Mouse (Mus musculus): ENCODE results near the gene Il23a. TPM values are rescaled to one million over a fixed set of nuclear protein-coding genes. Genes with fewer than 3 reads are reported as not detected.
A peak's percentile ranks its signal among the peaks of the same experiment; 100 is the strongest.
"Not testable (repeated sequence)": the region's sequence is repeated elsewhere in the genome, so short reads cannot be mapped to it uniquely, and the experiment has no call there.

The Il23a gene
- polyA plus RNA-seq, 1 experiment from 2014 or later: not detected

- Histone ChIP-seq H3K36me3 (no peaks in the 10 kb centered on the region), H3K9me3 (no peaks in the 10 kb centered on the region), H3K27ac (replicated peaks) (peak overlapping the region; percentile 99), H3K4me2 (replicated peaks) (peak overlapping the region; percentile 67), H3K4me1 (peaks cover 18% of the 10 kb centered on the region), H3K4me3 (peak overlapping the region; percentile 70), H3K27me3 (no peaks in the 10 kb centered on the region), H3K9ac (replicated peaks) (peak overlapping the region; percentile 80)
- ATAC-seq (replicated peaks): peak; percentile 49
- WGBS: 0% methylated on average over 9 of the region's 9 CpGs
Measured at GRCm38 (mm10) chr10:128302785-128303125, 4.2 kb upstream of the Il23a start.

- no peaks in the 10 kb centered on the region for H3K9me3 ChIP-seq
- peak overlapping the region; percentile 99 for H3K27ac ChIP-seq (replicated peaks)
- 34% methylated on average over 3 of the region's 3 CpGs for WGBS
- H3K4me3 ChIP-seq: peak overlapping the region; percentile 70
- ATAC-seq (replicated peaks): no peak
- H3K27me3 ChIP-seq: no peaks in the 10 kb centered on the region
- H3K4me2 ChIP-seq (replicated peaks): peak overlapping the region; percentile 67
- peak overlapping the region; percentile 80 for H3K9ac ChIP-seq (replicated peaks)
- no peaks in the 10 kb centered on the region for H3K36me3 ChIP-seq
- H3K4me1 ChIP-seq: peaks cover 18% of the 10 kb centered on the region
Measured at GRCm38 (mm10) chr10:128302357-128302756, 3.8 kb upstream of the Il23a start.

GRCm38 (mm10) chr10:128298243-128298642, 309 bp downstream of the Il23a start:
- H3K4me3 ChIP-seq: no peak overlapping the region
- H3K9ac ChIP-seq (replicated peaks): no peak overlapping the region
- H3K9me3 ChIP-seq: no peaks in the 10 kb centered on the region
- H3K27me3 ChIP-seq: no peaks in the 10 kb centered on the region
- H3K36me3 ChIP-seq: no peaks in the 10 kb centered on the region
- no peak overlapping the region for H3K4me2 ChIP-seq (replicated peaks)
- no peak overlapping the region for H3K27ac ChIP-seq (replicated peaks)
- 79% methylated on average over 6 of the region's 6 CpGs for WGBS
- ATAC-seq (replicated peaks): no peak
- H3K4me1 ChIP-seq: peaks cover 7% of the 10 kb centered on the region

- Histone ChIP-seq H3K27ac (replicated peaks) (no peak overlapping the region), H3K4me2 (replicated peaks) (no peak overlapping the region), H3K36me3 (peaks cover 2% of the 10 kb centered on the region; the same call in 1 of the 2 replicates), H3K9me3 (no peaks in the 10 kb centered on the region), H3K4me3 (no peak overlapping the region), H3K4me1 (peaks cover 5% of the 10 kb centered on the region), H3K9ac (replicated peaks) (no peak overlapping the region), H3K27me3 (no peaks in the 10 kb centered on the region)
- ATAC-seq (replicated peaks): no peak
- WGBS: 68% methylated on average over 11 of the region's 11 CpGs
Measured at GRCm38 (mm10) chr10:128297622-128298021, 930 bp downstream of the Il23a start.

GRCm38 (mm10) chr10:128297221-128297620, 1.3 kb downstream of the Il23a start:
- peaks cover 6% of the 10 kb centered on the region; the same call in 1 of the 2 replicates for H3K36me3 ChIP-seq
- WGBS: 63% methylated on average over 4 of the region's 4 CpGs
- no peak overlapping the region for H3K4me3 ChIP-seq
- H3K9me3 ChIP-seq: no peaks in the 10 kb centered on the region
- no peak for ATAC-seq (replicated peaks)
- no peak overlapping the region for H3K9ac ChIP-seq (replicated peaks)
- no peak overlapping the region for H3K4me2 ChIP-seq (replicated peaks)
- no peaks in the 10 kb centered on the region for H3K27me3 ChIP-seq
- H3K27ac ChIP-seq (replicated peaks): no peak overlapping the region
- H3K4me1 ChIP-seq: peaks cover 1% of the 10 kb centered on the region

GRCm38 (mm10) chr10:128296370-128297090, 2.0 kb downstream of the Il23a start:
- Histone ChIP-seq H3K9me3 (no peaks in the 10 kb centered on the region), H3K27ac (replicated peaks) (no peak overlapping the region), H3K4me3 (no peak overlapping the region), H3K27me3 (no peaks in the 10 kb centered on the region), H3K9ac (replicated peaks) (no peak overlapping the region), H3K4me1 (no peaks in the 10 kb centered on the region), H3K36me3 (peaks cover 7% of the 10 kb centered on the region; the same call in 1 of the 2 replicates), H3K4me2 (replicated peaks) (no peak overlapping the region)
- WGBS: 52% methylated on average over 13 of the region's 13 CpGs
- ATAC-seq (replicated peaks): no peak

- not testable (repeated sequence) for H3K27ac ChIP-seq (replicated peaks); H3K4me3 ChIP-seq; H3K9me3 ChIP-seq; H3K4me1 ChIP-seq; ATAC-seq (replicated peaks); H3K9ac ChIP-seq (replicated peaks); H3K4me2 ChIP-seq (replicated peaks); H3K27me3 ChIP-seq
- peaks cover 16% of the 10 kb centered on the region for H3K36me3 ChIP-seq
- 67% methylated on average over 1 of the region's 1 CpGs for WGBS
Measured at GRCm38 (mm10) chr10:128290594-128290993, 8.0 kb downstream of the Il23a start.

GRCm38 (mm10) chr10:128283604-128284579, 14.7 kb downstream of the Il23a start:
- Histone ChIP-seq H3K4me1 (no peaks in the 10 kb centered on the region), H3K27ac (replicated peaks) (no peak overlapping the region), H3K4me2 (replicated peaks) (no peak overlapping the region), H3K9ac (replicated peaks) (no peak overlapping the region), H3K27me3 (no peaks in the 10 kb centered on the region), H3K36me3 (peaks cover 45% of the 10 kb centered on the region), H3K9me3 (no peaks in the 10 kb centered on the region), H3K4me3 (no peak overlapping the region)
- ATAC-seq (replicated peaks): peak; percentile 48; the same call in 1 of the 2 replicates
- 62% methylated on average over 31 of the region's 31 CpGs for WGBS

GRCm38 (mm10) chr10:128282886-128283450, 15.6 kb downstream of the Il23a start:
- 93% methylated on average over 20 of the region's 20 CpGs for WGBS
- H3K9ac ChIP-seq (replicated peaks): no peak overlapping the region
- no peaks in the 10 kb centered on the region for H3K27me3 ChIP-seq
- H3K4me1 ChIP-seq: no peaks in the 10 kb centered on the region
- ATAC-seq (replicated peaks): no peak
- H3K36me3 ChIP-seq: peaks cover 45% of the 10 kb centered on the region
- no peak overlapping the region for H3K4me2 ChIP-seq (replicated peaks)
- H3K9me3 ChIP-seq: no peaks in the 10 kb centered on the region
- H3K4me3 ChIP-seq: no peak overlapping the region
- no peak overlapping the region for H3K27ac ChIP-seq (replicated peaks)

GRCm38 (mm10) chr10:128281682-128282081, 16.9 kb downstream of the Il23a start:
- Histone ChIP-seq H3K4me3 (no peak overlapping the region), H3K4me2 (replicated peaks) (no peak overlapping the region), H3K9ac (replicated peaks) (no peak overlapping the region), H3K27ac (replicated peaks) (no peak overlapping the region), H3K36me3 (peaks cover 52% of the 10 kb centered on the region), H3K4me1 (no peaks in the 10 kb centered on the region), H3K27me3 (no peaks in the 10 kb centered on the region), H3K9me3 (no peaks in the 10 kb centered on the region)
- no peak for ATAC-seq (replicated peaks)
- WGBS: 93% methylated on average over 14 of the region's 14 CpGs

- 88% methylated on average over 6 of the region's 6 CpGs for WGBS
- ATAC-seq (replicated peaks): no peak
- Histone ChIP-seq H3K9me3 (no peaks in the 10 kb centered on the region), H3K27me3 (no peaks in the 10 kb centered on the region), H3K36me3 (peaks cover 52% of the 10 kb centered on the region), H3K4me2 (replicated peaks) (no peak overlapping the region), H3K4me3 (no peak overlapping the region), H3K27ac (replicated peaks) (no peak overlapping the region), H3K9ac (replicated peaks) (no peak overlapping the region), H3K4me1 (no peaks in the 10 kb centered on the region)
Measured at GRCm38 (mm10) chr10:128280943-128281342, 17.6 kb downstream of the Il23a start.

- H3K4me2 ChIP-seq (replicated peaks): no peak overlapping the region
- WGBS: 60% methylated on average over 5 of the region's 6 CpGs
- peaks cover 37% of the 10 kb centered on the region for H3K36me3 ChIP-seq
- H3K27ac ChIP-seq (replicated peaks): no peak overlapping the region
- H3K9ac ChIP-seq (replicated peaks): no peak overlapping the region
- no peaks in the 10 kb centered on the region for H3K9me3 ChIP-seq
- H3K4me3 ChIP-seq: no peak overlapping the region
- no peak for ATAC-seq (replicated peaks)
- no peaks in the 10 kb centered on the region for H3K27me3 ChIP-seq
- no peaks in the 10 kb centered on the region for H3K4me1 ChIP-seq
Measured at GRCm38 (mm10) chr10:128278158-128278557, 20.4 kb downstream of the Il23a start.
